Mouse (Mus musculus): Measurements from ENCODE around the gene Ccser2.

DNA sequence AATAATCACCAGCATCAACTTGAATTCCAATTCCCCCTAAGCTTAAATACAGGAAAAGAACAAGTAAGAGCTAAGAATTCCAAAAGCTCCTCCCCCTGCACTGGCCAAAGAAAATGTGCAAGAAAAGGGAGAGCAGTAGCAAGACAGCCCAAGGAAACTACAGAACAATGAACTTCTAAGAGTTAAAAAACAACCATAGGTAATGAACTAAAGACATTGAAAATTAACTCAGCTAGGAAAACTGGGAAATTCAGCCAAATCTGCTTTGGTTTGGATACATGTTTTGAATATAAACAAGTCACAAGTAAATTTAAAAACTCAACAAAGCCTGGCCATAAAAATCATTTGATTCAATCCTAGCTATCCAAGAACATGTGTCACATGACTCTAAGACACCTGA lies 67.7 kb downstream of the Ccser2 start:
- TF ChIP-seq TBP (IDR thresholded peaks at IDR 0.05; ENCODE audit: low read depth, low read length): no peak
- TF ChIP-seq KAT2A (conservative IDR thresholded peaks at IDR 0.05; ENCODE audit: low read depth, low read length): no peak
- no peak for TF ChIP-seq MAFK (IDR thresholded peaks at IDR 0.05; ENCODE audit: borderline replicate concordance, low read depth, low read length)
- no peak for TF ChIP-seq EP300 (IDR thresholded peaks at IDR 0.05; ENCODE audit: low read depth in 1 of 2, low read length in 2 of 2)
- TF ChIP-seq CTCF (IDR thresholded peaks at IDR 0.05 in 2 of 3, conservative IDR thresholded peaks at IDR 0.05 in 1 of 3; ENCODE audit: control insufficient read depth in 1 of 3, insufficient read depth in 1 of 3, low read depth in 2 of 3, low read length in 3 of 3, poor library complexity in 1 of 3, severe bottlenecking in 1 of 3): no peak
- TF ChIP-seq MEF2A (IDR thresholded peaks at IDR 0.05; ENCODE audit: extremely low read depth, insufficient replicate concordance, low read depth, low read length, poor library complexity, severe bottlenecking): no peak
- TF ChIP-seq POLR2A (IDR thresholded peaks at IDR 0.05; ENCODE audit: control insufficient read depth in 1 of 2, insufficient read depth in 1 of 2, low read depth in 1 of 2, low read length in 2 of 2, poor library complexity in 1 of 2): no peak
- no peak for TF ChIP-seq GATA1 (IDR thresholded peaks at IDR 0.05; ENCODE audit: low read depth, low read length)
- TF ChIP-seq RCOR1 (IDR thresholded peaks at IDR 0.05; ENCODE audit: low read depth, low read length): no peak
- TF ChIP-seq ZMIZ1 (IDR thresholded peaks at IDR 0.05; ENCODE audit: low read depth, low read length): no peak
- no peak for TF ChIP-seq TAL1 (IDR thresholded peaks at IDR 0.05; ENCODE audit: low read length)
- TF ChIP-seq ZKSCAN1 (IDR thresholded peaks at IDR 0.05; ENCODE audit: low read depth, low read length): no peak
- TF ChIP-seq HCFC1 (IDR thresholded peaks at IDR 0.05; ENCODE audit: low read depth, low read length): no peak
